Mouse (Mus musculus) cerebellum, adult 8-10 months (tissue): ENCODE results near the gene Fscn2.

Source experiments
- DNase-seq: peaks from one replicate; pipeline ENCODE4 v3.0.0; 2022

The Fscn2 gene

GRCm38 (mm10) chr11:120360062-120360461 is 1.3 kb upstream of the Fscn2 start:
- no peak for DNase-seq

GRCm38 (mm10) chr11:120360755-120361154 is 579 bp upstream of the Fscn2 start:
- no peak for DNase-seq

- DNase-seq: no peak
Measured at GRCm38 (mm10) chr11:120362891-120363290, 1.6 kb downstream of the Fscn2 start.

GRCm38 (mm10) chr11:120366443-120367027 is 5.2 kb downstream of the Fscn2 start:
- no peak for DNase-seq

- DNase-seq: no peak
Measured at GRCm38 (mm10) chr11:120369656-120370055, 8.3 kb downstream of the Fscn2 start.

- no peak for DNase-seq
Measured at GRCm38 (mm10) chr11:120373025-120373424, 11.7 kb downstream of the Fscn2 start.

- DNase-seq: no peak
Measured at GRCm38 (mm10) chr11:120373820-120374586, 12.7 kb downstream of the Fscn2 start.

- no peak for DNase-seq
Measured at GRCm38 (mm10) chr11:120375324-120375723, 14.0 kb downstream of the Fscn2 start.

- no peak for DNase-seq
Measured at GRCm38 (mm10) chr11:120376302-120377160, 15.2 kb downstream of the Fscn2 start.

- no peak for DNase-seq
Measured at GRCm38 (mm10) chr11:120377337-120377736, 16.0 kb downstream of the Fscn2 start.

GRCm38 (mm10) chr11:120378031-120378610 is 16.8 kb downstream of the Fscn2 start:
- DNase-seq: peak; percentile 49

GRCm38 (mm10) chr11:120378611-120379540 is 17.5 kb downstream of the Fscn2 start, which contains the start of gene Faap100:
TSS of gene Faap100 (minus strand) at chr11:120378764.
- DNase-seq: peak; percentile 82

GRCm38 (mm10) chr11:120380271-120380670 is 18.9 kb downstream of the Fscn2 start:
- no peak for DNase-seq

- DNase-seq: no peak
Measured at GRCm38 (mm10) chr11:120381157-120381556, 19.8 kb downstream of the Fscn2 start.

- no peak for DNase-seq
Measured at GRCm38 (mm10) chr11:120382509-120382908, 21.2 kb downstream of the Fscn2 start.

GRCm38 (mm10) chr11:120386632-120387031 is 25.3 kb downstream of the Fscn2 start:
- no peak for DNase-seq

- DNase-seq: no peak
Measured at GRCm38 (mm10) chr11:120387157-120387556, 25.8 kb downstream of the Fscn2 start.

- no peak for DNase-seq
Measured at GRCm38 (mm10) chr11:120388580-120388979, 27.2 kb downstream of the Fscn2 start.

GRCm38 (mm10) chr11:120395661-120396060 is 34.3 kb downstream of the Fscn2 start:
- no peak for DNase-seq

- DNase-seq: no peak
Measured at GRCm38 (mm10) chr11:120397602-120398001, 36.3 kb downstream of the Fscn2 start.

GRCm38 (mm10) chr11:120399319-120399718 is 38.0 kb downstream of the Fscn2 start:
- DNase-seq: no peak

- DNase-seq: no peak
Measured at GRCm38 (mm10) chr11:120404814-120405213, 43.5 kb downstream of the Fscn2 start.
